Mouse (Mus musculus) cortical plate, adult 2 months (tissue): ENCODE measurements at regions not wholly inside any gene's neighbourhood (a gene's known extent, or its start where the extent isn't known, plus 50 kb on each side); places are given as distances from the start of the nearest gene placed in this dataset.

Experiments
- CTCF ChIP-seq: fragments of 200-500 bp; IDR thresholded peaks from 2 replicates; pipeline ENCODE4 v1.5.1; 2011; ENCODE audit warnings: mild to moderate bottlenecking, control low read depth, low read length; ENCODE audit not compliant: insufficient read depth; ENCODE audit errors: extremely low read depth
- POLR2A ChIP-seq: fragments of 200-500 bp; IDR thresholded peaks from 2 replicates; pipeline ENCODE4 v1.6.1; 2011; ENCODE audit warnings: mild to moderate bottlenecking, low read length, control low read depth; ENCODE audit not compliant: insufficient read depth; ENCODE audit errors: extremely low read depth

DNA sequence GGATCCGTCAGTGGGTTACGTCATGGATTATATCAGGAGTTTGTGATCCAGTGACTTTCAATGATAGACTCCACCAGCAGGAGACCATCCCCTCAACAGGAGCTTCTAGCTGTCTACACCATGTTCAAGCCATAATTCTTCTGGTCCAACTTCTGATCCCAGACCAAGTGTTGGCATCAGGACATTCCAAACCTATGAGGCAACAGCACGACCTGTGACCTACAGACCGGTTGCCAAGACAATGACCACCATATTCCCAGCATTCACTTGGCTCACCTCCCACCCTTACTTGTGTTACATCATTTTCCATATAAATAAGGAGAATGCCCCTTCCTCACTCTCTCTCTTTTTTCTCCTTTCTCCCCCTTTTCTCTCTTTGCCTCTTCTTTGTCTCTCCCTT lies 113.6 kb downstream of the Bcl2l11 start:
- no peak for TF ChIP-seq POLR2A
- no peak for TF ChIP-seq CTCF
